Mouse (Mus musculus): ENCODE results near the gene Kcnc4. TPM values are rescaled to one million over a fixed set of nuclear protein-coding genes. Genes with fewer than 3 reads are reported as not detected.
A peak's percentile ranks its signal among the peaks of the same experiment; 100 is the strongest.

Kcnc4 gene
- polyA plus RNA-seq, 2 experiments: 0.36 to 1.4 TPM

GRCm38 (mm10) chr3:107495524-107495923 lies 36.2 kb upstream of the Kcnc4 start:
- Histone ChIP-seq H3K4me1 (ENCODE audit: control insufficient read depth, insufficient read depth, low read length) (peaks cover 18% of the 10 kb centered on the region), H3K36me3 (ENCODE audit: control insufficient read depth, insufficient read depth, low read length) (peaks cover 17% of the 10 kb centered on the region), H3K4me2 (replicated peaks; ENCODE audit: low read depth, low read length, severe bottlenecking) (no peak overlapping the region), H3K9me3 (ENCODE audit: control insufficient read depth, low read length) (peaks cover 1% of the 10 kb centered on the region; the same call in 1 of the 2 replicates), H3K9ac (ENCODE audit: low read depth, low read length, severe bottlenecking) (no peak overlapping the region), H3K4me3 (replicated peaks; ENCODE audit: low read length) (no peak overlapping the region), H3K27me3 (ENCODE audit: control insufficient read depth, insufficient read depth, low read length) (no peaks in the 10 kb centered on the region), H3K27ac (replicated peaks; ENCODE audit: low read depth, low read length) (no peak overlapping the region)
- no peak for DNase-seq (ENCODE audit: low spot score)
- TF ChIP-seq POLR2A (IDR thresholded peaks at IDR 0.05; ENCODE audit: borderline replicate concordance, extremely low read depth, insufficient read depth, insufficient read length): no peak
- ATAC-seq (ENCODE audit: low FRiP score, low read depth): no peak
- WGBS: 93% methylated on average over 6 of the region's 6 CpGs

- Histone ChIP-seq H3K4me2 (replicated peaks; ENCODE audit: low read depth, low read length, severe bottlenecking) (no peak overlapping the region; the same call in 1 of the 2 replicates), H3K36me3 (ENCODE audit: control insufficient read depth, insufficient read depth, low read length) (peaks cover 10% of the 10 kb centered on the region; the same call in 1 of the 2 replicates), H3K4me3 (replicated peaks; ENCODE audit: low read length) (no peak overlapping the region), H3K27me3 (ENCODE audit: control insufficient read depth, insufficient read depth, low read length) (no peaks in the 10 kb centered on the region), H3K27ac (replicated peaks; ENCODE audit: low read depth, low read length) (peak overlapping the region; percentile 58), H3K4me1 (ENCODE audit: control insufficient read depth, insufficient read depth, low read length) (peaks cover 18% of the 10 kb centered on the region), H3K9ac (ENCODE audit: low read depth, low read length, severe bottlenecking) (peak overlapping the region; percentile 21; the same call in 1 of the 2 replicates), H3K9me3 (ENCODE audit: control insufficient read depth, low read length) (no peaks in the 10 kb centered on the region)
- ATAC-seq (ENCODE audit: low FRiP score, low read depth) (peak; percentile 87), DNase-seq (ENCODE audit: low spot score) (peak; percentile 73)
- TF ChIP-seq POLR2A (IDR thresholded peaks at IDR 0.05; ENCODE audit: borderline replicate concordance, extremely low read depth, insufficient read depth, insufficient read length): no peak
- 28% methylated on average over 6 of the region's 6 CpGs for WGBS
Measured at GRCm38 (mm10) chr3:107491459-107491858, 32.1 kb upstream of the Kcnc4 start.

GRCm38 (mm10) chr3:107488637-107489036 lies 29.3 kb upstream of the Kcnc4 start:
- no peak for ATAC-seq (ENCODE audit: low FRiP score, low read depth)
- no peak for DNase-seq (ENCODE audit: low spot score)
- Histone ChIP-seq H3K9ac (ENCODE audit: low read depth, low read length, severe bottlenecking) (no peak overlapping the region), H3K4me2 (replicated peaks; ENCODE audit: low read depth, low read length, severe bottlenecking) (no peak overlapping the region), H3K4me1 (ENCODE audit: control insufficient read depth, insufficient read depth, low read length) (peaks cover 18% of the 10 kb centered on the region), H3K4me3 (replicated peaks; ENCODE audit: low read length) (no peak overlapping the region), H3K9me3 (ENCODE audit: control insufficient read depth, low read length) (no peaks in the 10 kb centered on the region), H3K36me3 (ENCODE audit: control insufficient read depth, insufficient read depth, low read length) (no peaks in the 10 kb centered on the region; the same call in 1 of the 2 replicates), H3K27ac (replicated peaks; ENCODE audit: low read depth, low read length) (no peak overlapping the region), H3K27me3 (ENCODE audit: control insufficient read depth, insufficient read depth, low read length) (no peaks in the 10 kb centered on the region)
- TF ChIP-seq POLR2A (IDR thresholded peaks at IDR 0.05; ENCODE audit: borderline replicate concordance, extremely low read depth, insufficient read depth, insufficient read length): no peak
- WGBS: 57% methylated on average over 4 of the region's 4 CpGs

GRCm38 (mm10) chr3:107483290-107483689 lies 23.9 kb upstream of the Kcnc4 start:
- Histone ChIP-seq H3K9me3 (ENCODE audit: control insufficient read depth, low read length) (no peaks in the 10 kb centered on the region), H3K27ac (replicated peaks; ENCODE audit: low read depth, low read length) (no peak overlapping the region), H3K36me3 (ENCODE audit: control insufficient read depth, insufficient read depth, low read length) (no peaks in the 10 kb centered on the region), H3K27me3 (ENCODE audit: control insufficient read depth, insufficient read depth, low read length) (no peaks in the 10 kb centered on the region), H3K9ac (ENCODE audit: low read depth, low read length, severe bottlenecking) (no peak overlapping the region), H3K4me1 (ENCODE audit: control insufficient read depth, insufficient read depth, low read length) (no peaks in the 10 kb centered on the region; the same call in 1 of the 2 replicates), H3K4me3 (replicated peaks; ENCODE audit: low read length) (no peak overlapping the region), H3K4me2 (replicated peaks; ENCODE audit: low read depth, low read length, severe bottlenecking) (no peak overlapping the region)
- DNase-seq (ENCODE audit: low spot score): no peak
- WGBS: 48% methylated on average over 11 of the region's 11 CpGs
- no peak for TF ChIP-seq POLR2A (IDR thresholded peaks at IDR 0.05; ENCODE audit: borderline replicate concordance, extremely low read depth, insufficient read depth, insufficient read length)
- no peak for ATAC-seq (ENCODE audit: low FRiP score, low read depth)

GRCm38 (mm10) chr3:107480660-107481059 lies 21.3 kb upstream of the Kcnc4 start:
- no peak overlapping the region for H3K9ac ChIP-seq (ENCODE audit: low read depth, low read length, severe bottlenecking)
- no peak overlapping the region for H3K4me2 ChIP-seq (replicated peaks; ENCODE audit: low read depth, low read length, severe bottlenecking)
- H3K36me3 ChIP-seq (ENCODE audit: control insufficient read depth, insufficient read depth, low read length): no peaks in the 10 kb centered on the region
- no peaks in the 10 kb centered on the region for H3K27me3 ChIP-seq (ENCODE audit: control insufficient read depth, insufficient read depth, low read length)
- DNase-seq (ENCODE audit: low spot score): no peak
- no peak overlapping the region for H3K27ac ChIP-seq (replicated peaks; ENCODE audit: low read depth, low read length)
- no peaks in the 10 kb centered on the region; the same call in 1 of the 2 replicates for H3K4me1 ChIP-seq (ENCODE audit: control insufficient read depth, insufficient read depth, low read length)
- H3K9me3 ChIP-seq (ENCODE audit: control insufficient read depth, low read length): no peaks in the 10 kb centered on the region
- no peak overlapping the region for H3K4me3 ChIP-seq (replicated peaks; ENCODE audit: low read length)
- no peak for TF ChIP-seq POLR2A (IDR thresholded peaks at IDR 0.05; ENCODE audit: borderline replicate concordance, extremely low read depth, insufficient read depth, insufficient read length)
- WGBS: 46% methylated on average over 3 of the region's 3 CpGs
- ATAC-seq (ENCODE audit: low FRiP score, low read depth): peak; percentile 41; the same call in 1 of the 2 replicates
